Mouse (Mus musculus) E14TG2a.4 (cell line): ENCODE measurements around the gene Grin2b.

Source experiments
- CTCF ChIP-seq: conservative IDR thresholded peaks from 2 replicates; pipeline ENCODE4 v1.5.1; 2014; ENCODE audit warnings: low read length
- NANOG ChIP-seq: IDR thresholded peaks from 2 replicates; pipeline ENCODE4 v1.6.1; 2014; ENCODE audit warnings: borderline replicate concordance, low read length, mixed read lengths

DNA sequence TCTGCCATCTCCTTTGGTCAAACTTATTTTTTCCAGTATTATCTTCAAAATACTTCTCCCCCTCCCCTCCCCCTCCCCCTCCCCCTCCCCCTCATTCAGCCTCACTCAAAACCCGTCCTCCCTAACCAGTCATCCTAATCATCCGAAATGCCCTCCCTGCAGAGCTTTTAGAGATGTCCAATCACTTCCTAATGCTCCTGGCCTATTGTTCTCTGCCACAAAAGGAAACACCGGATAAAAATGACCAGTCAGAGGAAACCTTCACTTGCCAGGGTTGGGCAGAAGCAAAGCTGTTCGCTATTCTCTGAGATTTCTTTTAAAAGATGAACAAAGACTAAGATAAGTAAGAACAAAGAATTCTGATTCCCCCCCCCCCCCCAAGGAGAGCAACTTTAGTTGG, 458.4 kb downstream of the Grin2b start:
- TF ChIP-seq CTCF, result no peak
- TF ChIP-seq NANOG, result no peak
